Mouse (Mus musculus): ENCODE results near the gene Hsd11b2. TPM values are rescaled to one million over a fixed set of nuclear protein-coding genes. Genes with fewer than 3 reads are reported as not detected.

The Hsd11b2 gene
- polyA plus RNA-seq, 1 experiment, result 0.08 TPM

GRCm38 (mm10) chr8:105543703-105544102 lies 25.1 kb downstream of the Hsd11b2 start:
- Histone ChIP-seq H3K4me3 (replicated peaks; ENCODE audit: insufficient read depth, low read depth, low read length) (no peak overlapping the region), H3K4me1 (ENCODE audit: control insufficient read depth, insufficient read depth, low read length) (peaks cover 41% of the 10 kb centered on the region), H3K27ac (ENCODE audit: insufficient read depth, low read length) (no peak overlapping the region), H3K27me3 (ENCODE audit: control insufficient read depth, insufficient read depth, low read length) (no peaks in the 10 kb centered on the region)
- DNase-seq, result no peak
- TF ChIP-seq POLR2A (IDR thresholded peaks at IDR 0.05; ENCODE audit: borderline replicate concordance, insufficient read depth, low read length) (no peak), CTCF (IDR thresholded peaks at IDR 0.05; ENCODE audit: borderline replicate concordance, insufficient read depth, low read depth, low read length) (no peak)
- 3% methylated on average over 1 of the region's 1 CpGs for WGBS

- Histone ChIP-seq H3K27ac (ENCODE audit: insufficient read depth, low read length) (peak overlapping the region; percentile 6), H3K27me3 (ENCODE audit: control insufficient read depth, insufficient read depth, low read length) (no peaks in the 10 kb centered on the region), H3K4me3 (replicated peaks; ENCODE audit: insufficient read depth, low read depth, low read length) (no peak overlapping the region), H3K4me1 (ENCODE audit: control insufficient read depth, insufficient read depth, low read length) (peaks cover 37% of the 10 kb centered on the region)
- 15% methylated on average over 7 of the region's 7 CpGs for WGBS
- no peak for DNase-seq
- TF ChIP-seq CTCF (IDR thresholded peaks at IDR 0.05; ENCODE audit: borderline replicate concordance, insufficient read depth, low read depth, low read length), result no peak
- TF ChIP-seq POLR2A (IDR thresholded peaks at IDR 0.05; ENCODE audit: borderline replicate concordance, insufficient read depth, low read length), result no peak
Observed at GRCm38 (mm10) chr8:105544544-105545205, 26.1 kb downstream of the Hsd11b2 start.

DNA sequence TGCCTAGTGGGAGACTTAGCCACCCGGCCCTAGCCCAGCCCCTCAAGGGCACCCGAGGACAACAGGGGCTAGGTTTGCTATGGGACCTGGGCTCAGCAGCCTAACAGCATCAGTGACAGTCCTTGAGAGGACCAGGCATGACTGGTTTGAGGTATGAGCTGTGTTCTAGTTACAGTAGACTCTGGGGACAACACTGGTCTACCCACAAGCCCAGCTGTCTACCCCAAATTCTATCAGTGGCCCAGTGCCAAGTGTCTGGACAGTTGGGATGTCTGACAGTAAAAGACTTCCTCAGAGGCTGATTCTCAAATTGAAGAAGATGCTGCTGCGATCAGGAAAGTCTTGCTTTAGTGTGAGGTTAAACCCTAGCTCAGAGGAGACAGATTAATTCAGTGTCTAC lies 26.7 kb downstream of the Hsd11b2 start:
- no peak for DNase-seq
- 21% methylated on average over 3 of the region's 3 CpGs for WGBS
- no peak for TF ChIP-seq POLR2A (IDR thresholded peaks at IDR 0.05; ENCODE audit: borderline replicate concordance, insufficient read depth, low read length)
- TF ChIP-seq CTCF (IDR thresholded peaks at IDR 0.05; ENCODE audit: borderline replicate concordance, insufficient read depth, low read depth, low read length), result no peak
- Histone ChIP-seq H3K4me1 (ENCODE audit: control insufficient read depth, insufficient read depth, low read length) (peaks cover 43% of the 10 kb centered on the region), H3K27ac (ENCODE audit: insufficient read depth, low read length) (0 out of 2 replicates have a peak overlapping the region, but pooled peaks have one; percentile 6), H3K27me3 (ENCODE audit: control insufficient read depth, insufficient read depth, low read length) (no peaks in the 10 kb centered on the region), H3K4me3 (replicated peaks; ENCODE audit: insufficient read depth, low read depth, low read length) (no peak overlapping the region)

- TF ChIP-seq CTCF (IDR thresholded peaks at IDR 0.05; ENCODE audit: borderline replicate concordance, insufficient read depth, low read depth, low read length) (no peak), POLR2A (IDR thresholded peaks at IDR 0.05; ENCODE audit: borderline replicate concordance, insufficient read depth, low read length) (no peak)
- no peaks in the 10 kb centered on the region for H3K27me3 ChIP-seq (ENCODE audit: control insufficient read depth, insufficient read depth, low read length)
- DNase-seq, result no peak
- peaks cover 46% of the 10 kb centered on the region for H3K4me1 ChIP-seq (ENCODE audit: control insufficient read depth, insufficient read depth, low read length)
- H3K27ac ChIP-seq (ENCODE audit: insufficient read depth, low read length), result no peak overlapping the region
- WGBS, result 76% methylated on average over 6 of the region's 6 CpGs
- H3K4me3 ChIP-seq (replicated peaks; ENCODE audit: insufficient read depth, low read depth, low read length), result no peak overlapping the region
Observed at GRCm38 (mm10) chr8:105546384-105547350, 28.1 kb downstream of the Hsd11b2 start.

DNA sequence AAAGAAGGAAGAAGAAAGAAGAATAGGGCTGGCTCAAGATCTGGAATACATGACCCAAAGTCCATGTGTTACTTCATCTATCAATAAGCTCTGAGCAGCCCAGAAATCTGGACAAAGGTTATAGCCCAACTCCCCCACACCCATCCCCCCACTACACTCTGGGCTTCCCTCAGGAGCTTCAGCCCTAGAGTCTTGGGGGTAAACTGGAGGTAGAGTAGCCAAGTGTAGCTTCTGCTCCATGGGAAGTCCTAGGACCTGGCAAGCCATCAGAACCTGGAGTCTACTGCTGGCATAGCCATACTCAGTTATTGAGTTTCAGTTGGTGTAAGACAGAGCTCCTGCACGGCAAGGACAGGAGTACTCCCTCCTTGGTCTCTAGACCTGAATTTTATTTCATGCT lies 31.0 kb downstream of the Hsd11b2 start:
- H3K4me1 ChIP-seq (ENCODE audit: control insufficient read depth, insufficient read depth, low read length), result peaks cover 39% of the 10 kb centered on the region
- H3K4me3 ChIP-seq (replicated peaks; ENCODE audit: insufficient read depth, low read depth, low read length), result no peak overlapping the region
- TF ChIP-seq CTCF (IDR thresholded peaks at IDR 0.05; ENCODE audit: borderline replicate concordance, insufficient read depth, low read depth, low read length), result no peak
- TF ChIP-seq POLR2A (IDR thresholded peaks at IDR 0.05; ENCODE audit: borderline replicate concordance, insufficient read depth, low read length), result no peak
- no peak overlapping the region for H3K27ac ChIP-seq (ENCODE audit: insufficient read depth, low read length)
- no peaks in the 10 kb centered on the region for H3K27me3 ChIP-seq (ENCODE audit: control insufficient read depth, insufficient read depth, low read length)
- WGBS, result 19% methylated on average over 1 of the region's 1 CpGs
- no peak for DNase-seq

- H3K27me3 ChIP-seq (ENCODE audit: control insufficient read depth, insufficient read depth, low read length), result no peaks in the 10 kb centered on the region
- H3K27ac ChIP-seq (ENCODE audit: insufficient read depth, low read length), result no peak overlapping the region
- WGBS, result 50% methylated on average over 2 of the region's 2 CpGs
- no peak for DNase-seq
- no peak overlapping the region for H3K4me3 ChIP-seq (replicated peaks; ENCODE audit: insufficient read depth, low read depth, low read length)
- TF ChIP-seq CTCF (IDR thresholded peaks at IDR 0.05; ENCODE audit: borderline replicate concordance, insufficient read depth, low read depth, low read length), result no peak
- TF ChIP-seq POLR2A (IDR thresholded peaks at IDR 0.05; ENCODE audit: borderline replicate concordance, insufficient read depth, low read length), result no peak
- peaks cover 34% of the 10 kb centered on the region for H3K4me1 ChIP-seq (ENCODE audit: control insufficient read depth, insufficient read depth, low read length)
Observed at GRCm38 (mm10) chr8:105550083-105550482, 31.5 kb downstream of the Hsd11b2 start.

DNA sequence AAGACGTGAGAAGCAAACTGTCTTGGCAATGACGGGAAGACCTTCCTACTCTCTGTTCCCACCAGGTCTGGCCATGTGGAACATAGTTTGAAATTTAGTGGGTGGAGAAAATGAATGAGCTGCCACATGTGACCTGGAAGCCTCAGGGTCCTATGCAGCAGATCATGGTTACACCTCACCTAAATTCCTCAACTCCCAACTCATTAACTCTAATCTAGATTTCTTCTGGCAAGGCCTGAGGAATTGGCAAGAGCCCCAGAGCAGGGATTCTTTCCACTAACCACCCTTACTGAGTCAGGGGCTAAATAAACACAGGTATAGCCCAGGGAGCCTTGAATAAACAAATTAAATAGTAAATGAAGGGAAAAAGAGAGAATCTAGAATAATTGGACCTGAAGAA lies 33.5 kb downstream of the Hsd11b2 start:
- Histone ChIP-seq H3K27me3 (ENCODE audit: control insufficient read depth, insufficient read depth, low read length) (no peaks in the 10 kb centered on the region), H3K4me3 (replicated peaks; ENCODE audit: insufficient read depth, low read depth, low read length) (no peak overlapping the region), H3K27ac (ENCODE audit: insufficient read depth, low read length) (no peak overlapping the region), H3K4me1 (ENCODE audit: control insufficient read depth, insufficient read depth, low read length) (peaks cover 16% of the 10 kb centered on the region)
- TF ChIP-seq POLR2A (IDR thresholded peaks at IDR 0.05; ENCODE audit: borderline replicate concordance, insufficient read depth, low read length) (no peak), CTCF (IDR thresholded peaks at IDR 0.05; ENCODE audit: borderline replicate concordance, insufficient read depth, low read depth, low read length) (no peak)
- no peak for DNase-seq
- WGBS, result 82% methylated on average over 2 of the region's 2 CpGs

Measured in cerebellum, adult 2 months (tissue).